Mouse (Mus musculus) T-helper 2 cell (primary cell): ENCODE data around the gene Prl8a1.

ENCODE experiments used
- in situ Hi-C: fragments of 300-600 bp; cut with MboI, MseI; formaldehyde crosslinking; loops from one replicate; pipeline ENCODE4 v1.15.1; 2025; ENCODE audit warnings: high pct_unique_total_duplicates

Prl8a1 gene

GRCm38 (mm10) chr13:27582071-27582470 lies at the start of gene Prl8a1:
Gene Prl8a1, minus strand, starts transcription at chr13:27582171.
- in situ Hi-C loops, result no loop called here

DNA sequence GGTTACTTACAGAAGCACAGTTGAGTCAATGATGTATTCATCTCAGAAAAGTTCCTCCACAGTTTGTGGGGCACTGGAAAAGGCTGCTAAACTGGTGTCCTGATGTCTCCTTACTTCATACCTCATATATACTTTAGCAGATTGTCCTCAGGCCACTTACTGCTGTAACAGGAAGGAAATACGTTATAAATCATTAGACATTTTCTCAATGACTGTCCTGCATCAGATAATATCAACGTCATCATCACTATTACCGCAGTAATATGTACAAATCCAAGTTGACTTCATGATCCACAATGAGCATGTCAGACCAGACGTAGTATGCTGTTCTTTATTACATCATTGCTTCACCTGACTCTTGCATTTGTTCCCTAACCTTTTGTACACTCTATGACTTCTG lies 28.5 kb upstream of the Prl8a1 start, which contains the start of gene Prl7b1:
Prl7b1 (minus strand) TSS at position 101 of the 400 bp plus-strand sequence.
- in situ Hi-C loops, result no loop called here

GRCm38 (mm10) chr13:27564506-27564905 lies 17.5 kb downstream of the Prl8a1 start, which contains the start of gene Prl8a9:
Gene Prl8a9, minus strand, starts transcription at chr13:27564606.
- in situ Hi-C loops, result no loop called here

GRCm38 (mm10) chr13:27553336-27553735 lies 28.6 kb downstream of the Prl8a1 start:
- in situ Hi-C loops, result no loop called here
